Mouse (Mus musculus) liver, embryonic 15.5 days (tissue): ENCODE results near the gene Kif2c. TPM values are rescaled to one million over a fixed set of nuclear protein-coding genes. Genes with fewer than 3 reads are reported as not detected.

ENCODE experiments used
- ATAC-seq: fragments of 200-750 bp; cut with Nextera tagmentation; 2 replicates; pipeline ENCODE4 v1.8.0; 2017; ENCODE audit warnings: moderate number of reproducible peaks, mild to moderate bottlenecking, moderate library complexity; ENCODE audit not compliant: insufficient read depth
- H3K27ac ChIP-seq: fragments of 300-500 bp; sonication (generic); replicated peaks from 2 replicates; pipeline ENCODE4 v1.5.1; 2015; ENCODE audit warnings: mild to moderate bottlenecking, inconsistent platforms
- H3K27me3 ChIP-seq: fragments of 300-500 bp; sonication (generic); 2 replicates; pipeline ENCODE4 v1.6.1; 2015; ENCODE audit warnings: mild to moderate bottlenecking, inconsistent platforms
- H3K36me3 ChIP-seq: fragments of 300-500 bp; sonication (generic); replicated peaks from 2 replicates; pipeline ENCODE4 v1.6.1; 2015; ENCODE audit warnings: moderate library complexity, mild to moderate bottlenecking, inconsistent platforms
- H3K4me1 ChIP-seq: fragments of 300-500 bp; sonication (generic); replicated peaks from 2 replicates; pipeline ENCODE4 v1.6.1; 2015; ENCODE audit warnings: inconsistent platforms
- H3K4me2 ChIP-seq: fragments of 300-500 bp; sonication (generic); 2 replicates; pipeline ENCODE4 v1.6.1; 2015; ENCODE audit warnings: moderate library complexity, mild to moderate bottlenecking, inconsistent platforms
- H3K4me3 ChIP-seq: fragments of 300-500 bp; sonication (generic); replicated peaks from 2 replicates; pipeline ENCODE4 v1.5.1; 2015; ENCODE audit warnings: mild to moderate bottlenecking, inconsistent platforms
- H3K9ac ChIP-seq: fragments of 300-500 bp; sonication (generic); 2 replicates; pipeline ENCODE4 v1.6.1; 2015; ENCODE audit warnings: moderate library complexity, mild to moderate bottlenecking, inconsistent platforms
- H3K9me3 ChIP-seq: fragments of 300-500 bp; sonication (generic); replicated peaks from 2 replicates; pipeline ENCODE4 v1.6.1; 2016; ENCODE audit warnings: inconsistent platforms
- WGBS: fragments of 180-500 bp; shearing (Covaris S2); methylation state at CpG from one replicate; pipeline ENCODE4 v1.1.7; 2015; ENCODE audit warnings: mixed read lengths; ENCODE audit not compliant: insufficient replicate concordance; 5-methylcytosine and 5-hydroxymethylcytosine counted together
- polyA plus RNA-seq: library from polyadenylated mRNA; unstranded; fragments of >200 nt; fragmentation: Nextera tagmentation; extraction: Ambion mirVana; gene quantifications from 2 replicates; pipeline ENCODE4 v1.2.1, GENCODE M21; 2015

Gene Kif2c
- polyA plus RNA-seq: 27.5 and 29.8 TPM in 2 replicates

GRCm38 (mm10) chr4:117181863-117182758 is at the start of gene Kif2c:
TSS of gene Kif2c (minus strand) at chr4:117182639.
- Histone ChIP-seq H3K4me3 (peak within 1 kb of the TSS; percentile 86), H3K27me3 (no peaks in the 10 kb centered on the region), H3K36me3 (peaks cover 35% of the 10 kb centered on the region), H3K4me2 (peak within 1 kb of the TSS; percentile 78), H3K27ac (peak within 1 kb of the TSS; percentile 87), H3K4me1 (peaks cover 20% of the 10 kb centered on the region), H3K9ac (peak within 1 kb of the TSS; percentile 75), H3K9me3 (no peaks in the 10 kb centered on the region)
- WGBS: 1% methylated on average over 42 of the region's 42 CpGs
- ATAC-seq: peak; percentile 98

- H3K27ac ChIP-seq: no peak overlapping the region; the same call in 1 of the 2 replicates
- H3K9me3 ChIP-seq: no peaks in the 10 kb centered on the region
- WGBS: 66% methylated on average over 2 of the region's 2 CpGs
- H3K4me3 ChIP-seq: no peak overlapping the region
- ATAC-seq: peak; percentile 56
- H3K4me1 ChIP-seq: no peaks in the 10 kb centered on the region
- no peak overlapping the region for H3K9ac ChIP-seq
- H3K27me3 ChIP-seq: no peaks in the 10 kb centered on the region
- no peak overlapping the region for H3K4me2 ChIP-seq
- no peaks in the 10 kb centered on the region for H3K36me3 ChIP-seq
Measured at GRCm38 (mm10) chr4:117231208-117231607, 48.8 kb upstream of the Kif2c start.

DNA sequence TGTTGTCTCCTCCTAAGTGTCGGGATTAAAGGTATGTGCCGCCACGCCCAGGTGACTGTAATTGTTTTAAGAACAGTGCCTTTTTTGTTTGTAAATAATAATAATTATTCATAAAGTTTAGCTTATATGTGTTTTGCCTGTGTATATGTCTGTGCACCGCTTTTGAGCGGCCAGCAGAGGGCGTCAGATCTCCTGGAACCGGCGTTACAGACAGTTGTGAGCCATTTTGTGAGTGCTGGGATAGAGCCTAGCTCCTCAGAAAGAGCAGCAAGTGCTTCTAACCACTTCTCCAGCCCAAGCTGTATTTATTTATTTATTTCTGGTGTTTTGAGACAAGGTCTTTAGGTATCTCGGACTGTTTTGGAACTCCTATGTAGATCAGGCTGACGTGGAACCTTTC is 47.9 kb upstream of the Kif2c start:
- 43% methylated on average over 10 of the region's 10 CpGs for WGBS
- no peaks in the 10 kb centered on the region for H3K36me3 ChIP-seq
- H3K9ac ChIP-seq: no peak overlapping the region
- H3K4me1 ChIP-seq: no peaks in the 10 kb centered on the region
- no peak overlapping the region for H3K27ac ChIP-seq
- no peak overlapping the region for H3K4me2 ChIP-seq
- H3K27me3 ChIP-seq: no peaks in the 10 kb centered on the region
- ATAC-seq: no peak
- H3K9me3 ChIP-seq: no peaks in the 10 kb centered on the region
- H3K4me3 ChIP-seq: no peak overlapping the region

DNA sequence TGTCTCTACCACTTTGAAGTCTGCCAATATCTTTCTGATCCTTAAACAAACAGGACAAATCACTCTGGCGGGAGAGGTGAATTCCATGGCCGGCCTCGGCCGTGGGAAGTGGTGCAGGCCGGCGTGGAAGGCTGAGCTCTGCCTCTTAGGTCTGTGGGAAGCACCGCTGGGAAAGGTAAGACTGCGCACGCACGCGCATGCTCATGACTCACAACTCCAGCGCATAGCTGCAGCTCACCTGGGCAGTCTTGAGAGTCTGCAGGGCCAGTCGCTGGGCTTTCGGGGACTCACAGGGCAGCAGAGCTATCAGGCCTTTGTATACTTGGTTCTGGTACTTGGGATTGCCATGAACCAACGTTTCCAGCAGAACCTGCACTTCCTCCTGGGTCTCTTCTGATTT is 47.2 kb upstream of the Kif2c start:
- ATAC-seq: no peak
- Histone ChIP-seq H3K9me3 (no peaks in the 10 kb centered on the region), H3K4me3 (no peak overlapping the region), H3K27ac (no peak overlapping the region), H3K4me2 (no peak overlapping the region), H3K4me1 (no peaks in the 10 kb centered on the region), H3K27me3 (no peaks in the 10 kb centered on the region), H3K36me3 (no peaks in the 10 kb centered on the region), H3K9ac (no peak overlapping the region)
- 72% methylated on average over 15 of the region's 15 CpGs for WGBS

DNA sequence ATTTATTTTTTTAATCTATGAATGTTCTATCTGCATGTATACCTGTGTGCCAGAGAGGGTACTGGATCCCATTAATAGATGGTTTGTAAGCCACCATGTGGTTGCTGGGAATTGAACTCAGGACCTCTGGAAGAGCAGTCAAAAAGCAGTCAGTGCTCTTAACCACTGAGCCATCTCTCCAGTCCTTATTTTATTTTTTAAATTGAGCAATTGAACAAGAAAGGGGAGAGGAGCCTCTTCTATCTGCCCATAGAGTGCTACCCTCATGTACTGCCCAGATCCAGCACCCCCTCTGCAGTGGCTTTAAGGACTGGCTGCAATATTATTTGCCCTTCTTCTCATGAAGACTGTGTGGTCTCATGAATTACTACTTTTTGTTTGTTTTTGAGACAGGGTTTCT is 42.8 kb upstream of the Kif2c start:
- no peaks in the 10 kb centered on the region for H3K4me1 ChIP-seq
- H3K27me3 ChIP-seq: no peaks in the 10 kb centered on the region
- no peaks in the 10 kb centered on the region for H3K36me3 ChIP-seq
- H3K4me3 ChIP-seq: no peak overlapping the region
- no peak overlapping the region for H3K27ac ChIP-seq
- no peak for ATAC-seq
- no peak overlapping the region for H3K9ac ChIP-seq
- H3K4me2 ChIP-seq: no peak overlapping the region
- no peaks in the 10 kb centered on the region for H3K9me3 ChIP-seq

GRCm38 (mm10) chr4:117224122-117224521 is 41.7 kb upstream of the Kif2c start:
- H3K9ac ChIP-seq: no peak overlapping the region
- no peaks in the 10 kb centered on the region for H3K9me3 ChIP-seq
- no peaks in the 10 kb centered on the region for H3K36me3 ChIP-seq
- no peaks in the 10 kb centered on the region for H3K4me1 ChIP-seq
- H3K27me3 ChIP-seq: no peaks in the 10 kb centered on the region
- no peak for ATAC-seq
- no peak overlapping the region for H3K4me3 ChIP-seq
- 51% methylated on average over 8 of the region's 8 CpGs for WGBS
- no peak overlapping the region for H3K27ac ChIP-seq
- H3K4me2 ChIP-seq: no peak overlapping the region

DNA sequence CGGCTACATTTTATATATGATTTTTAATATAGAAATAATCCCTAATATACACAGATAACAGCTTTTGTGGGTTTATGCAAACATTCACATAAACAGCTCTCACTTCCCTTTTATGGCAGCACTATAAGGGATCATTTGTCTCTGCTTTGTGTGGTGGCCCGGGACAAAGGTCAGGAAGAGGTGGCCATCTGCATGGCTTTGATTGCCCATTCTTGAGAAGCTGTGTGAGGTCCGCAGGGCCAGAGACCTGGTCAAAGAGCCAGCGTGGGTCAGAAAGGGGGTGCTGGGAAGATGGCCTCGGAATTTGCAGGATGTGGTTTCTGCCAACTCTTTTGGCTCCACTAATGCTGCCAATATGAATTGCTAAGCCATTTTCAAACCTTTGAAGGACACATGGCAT is 40.6 kb upstream of the Kif2c start:
- H3K27ac ChIP-seq: no peak overlapping the region
- no peak overlapping the region for H3K9ac ChIP-seq
- WGBS: 34% methylated on average over 5 of the region's 5 CpGs
- no peaks in the 10 kb centered on the region for H3K9me3 ChIP-seq
- H3K27me3 ChIP-seq: no peaks in the 10 kb centered on the region
- H3K4me1 ChIP-seq: peaks cover 4% of the 10 kb centered on the region; the same call in 1 of the 2 replicates
- ATAC-seq: no peak
- H3K36me3 ChIP-seq: no peaks in the 10 kb centered on the region
- no peak overlapping the region for H3K4me3 ChIP-seq
- no peak overlapping the region for H3K4me2 ChIP-seq

DNA sequence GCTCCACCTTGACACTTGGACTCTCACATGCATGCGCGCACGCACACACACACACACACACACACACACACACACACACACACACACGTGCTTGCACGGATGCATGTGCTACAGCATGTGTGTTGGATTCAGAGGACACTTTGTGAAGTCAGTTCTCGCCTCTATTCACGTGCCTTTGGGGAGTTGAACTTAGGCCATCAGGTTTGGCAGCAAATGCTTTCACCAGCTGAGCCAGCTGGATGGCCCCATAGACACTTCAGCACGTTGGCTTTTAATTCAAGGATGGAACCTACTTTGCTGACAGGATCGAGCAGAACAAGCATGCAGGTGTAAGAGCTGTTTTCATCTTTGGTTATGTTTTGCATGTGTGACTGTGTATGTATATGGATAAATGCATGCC is 39.4 kb upstream of the Kif2c start:
- WGBS: 69% methylated on average over 9 of the region's 9 CpGs
- H3K4me3 ChIP-seq: no peak overlapping the region
- no peaks in the 10 kb centered on the region for H3K27me3 ChIP-seq
- ATAC-seq: no peak
- H3K27ac ChIP-seq: no peak overlapping the region
- no peak overlapping the region for H3K4me2 ChIP-seq
- peaks cover 4% of the 10 kb centered on the region; the same call in 1 of the 2 replicates for H3K4me1 ChIP-seq
- H3K36me3 ChIP-seq: no peaks in the 10 kb centered on the region
- no peak overlapping the region for H3K9ac ChIP-seq
- H3K9me3 ChIP-seq: no peaks in the 10 kb centered on the region

- Histone ChIP-seq H3K27me3 (no peaks in the 10 kb centered on the region), H3K9ac (no peak overlapping the region), H3K4me3 (no peak overlapping the region), H3K27ac (no peak overlapping the region), H3K9me3 (no peaks in the 10 kb centered on the region), H3K4me2 (no peak overlapping the region), H3K4me1 (peaks cover 4% of the 10 kb centered on the region; the same call in 1 of the 2 replicates), H3K36me3 (no peaks in the 10 kb centered on the region)
- 52% methylated on average over 9 of the region's 9 CpGs for WGBS
- ATAC-seq: no peak
Measured at GRCm38 (mm10) chr4:117220741-117221515, 38.5 kb upstream of the Kif2c start.

- no peak overlapping the region for H3K4me2 ChIP-seq
- H3K4me1 ChIP-seq: peaks cover 4% of the 10 kb centered on the region; the same call in 1 of the 2 replicates
- no peak for ATAC-seq
- H3K9me3 ChIP-seq: no peaks in the 10 kb centered on the region
- 13% methylated on average over 10 of the region's 10 CpGs for WGBS
- no peaks in the 10 kb centered on the region for H3K27me3 ChIP-seq
- H3K4me3 ChIP-seq: no peak overlapping the region
- no peaks in the 10 kb centered on the region for H3K36me3 ChIP-seq
- H3K9ac ChIP-seq: no peak overlapping the region
- no peak overlapping the region for H3K27ac ChIP-seq
Measured at GRCm38 (mm10) chr4:117218517-117219219, 36.2 kb upstream of the Kif2c start.

- Histone ChIP-seq H3K9ac (no peak overlapping the region), H3K4me3 (no peak overlapping the region), H3K4me2 (no peak overlapping the region), H3K9me3 (no peaks in the 10 kb centered on the region), H3K36me3 (no peaks in the 10 kb centered on the region), H3K27me3 (no peaks in the 10 kb centered on the region), H3K27ac (no peak overlapping the region), H3K4me1 (peaks cover 4% of the 10 kb centered on the region; the same call in 1 of the 2 replicates)
- ATAC-seq: no peak
- 65% methylated on average over 5 of the region's 5 CpGs for WGBS
Measured at GRCm38 (mm10) chr4:117217029-117217428, 34.6 kb upstream of the Kif2c start.
